Mouse (Mus musculus) thymus, adult 2 months (tissue): ENCODE measurements around the gene Avpi1. TPM values are rescaled to one million over a fixed set of nuclear protein-coding genes. Genes with fewer than 3 reads are reported as not detected.

Source experiments
- DNase-seq: peaks from one replicate; pipeline ENCODE4 v3.0.0; 2021
- H3K27ac ChIP-seq: fragments of 200-500 bp; 2 replicates; pipeline ENCODE4 v1.5.1; 2012; ENCODE audit warnings: low read length, control low read depth; ENCODE audit not compliant: control insufficient read depth, insufficient read depth
- H3K27me3 ChIP-seq: fragments of 200-500 bp; 2 replicates; pipeline ENCODE4 v1.6.1; 2012; ENCODE audit warnings: mild to moderate bottlenecking, low read length, moderate library complexity, mixed read lengths; ENCODE audit not compliant: control insufficient read depth, insufficient read depth
- H3K36me3 ChIP-seq: fragments of 200-500 bp; 2 replicates; pipeline ENCODE4 v1.6.1; 2012; ENCODE audit warnings: mild to moderate bottlenecking, low read length, moderate library complexity; ENCODE audit not compliant: control insufficient read depth, insufficient read depth
- H3K4me1 ChIP-seq: fragments of 200-500 bp; replicated peaks from 2 replicates; pipeline ENCODE4 v1.6.1; 2012; ENCODE audit warnings: low read length; ENCODE audit not compliant: control insufficient read depth, insufficient read depth
- H3K4me3 ChIP-seq: fragments of 200-500 bp; 2 replicates; pipeline ENCODE4 v1.5.1; 2012; ENCODE audit warnings: mild to moderate bottlenecking, low read length, control low read depth, moderate library complexity; ENCODE audit not compliant: control insufficient read depth, insufficient read depth
- CTCF ChIP-seq: fragments of 200-500 bp; IDR thresholded peaks from 2 replicates; pipeline ENCODE4 v1.5.1; 2012; ENCODE audit warnings: mild to moderate bottlenecking, control low read depth, low read length, moderate library complexity, borderline replicate concordance; ENCODE audit not compliant: control insufficient read depth, poor library complexity, insufficient read depth; ENCODE audit errors: extremely low read depth
- POLR2A ChIP-seq: fragments of 200-500 bp; IDR thresholded peaks from 2 replicates; pipeline ENCODE4 v1.6.1; 2012; ENCODE audit warnings: mild to moderate bottlenecking, low read length, control low read depth, moderate library complexity; ENCODE audit not compliant: control insufficient read depth, poor library complexity, insufficient read depth; ENCODE audit errors: extremely low read depth
- WGBS: fragments of 180-500 bp; shearing (Covaris S2); methylation state at CpG from one replicate; pipeline ENCODE4 v1.1.7; 2018; 5-methylcytosine and 5-hydroxymethylcytosine counted together
- polyA plus RNA-seq: library from polyadenylated mRNA; depleted of rRNA; stranded (reverse); fragments of >200 nt; gene quantifications from 2 replicates; pipeline ENCODE4 v1.2.3, GENCODE M21; 2012

Gene Avpi1
- polyA plus RNA-seq, 1 experiment, result 15.9 TPM

- H3K36me3 ChIP-seq, result no peaks in the 10 kb centered on the region
- 36% methylated on average over 8 of the region's 8 CpGs for WGBS
- H3K27me3 ChIP-seq, result no peaks in the 10 kb centered on the region; the same call in 1 of the 2 replicates
- TF ChIP-seq POLR2A (no peak), CTCF (no peak)
- H3K4me1 ChIP-seq, result peaks cover 16% of the 10 kb centered on the region
- no peak overlapping the region for H3K27ac ChIP-seq
- peak; percentile 73 for DNase-seq
- no peak overlapping the region for H3K4me3 ChIP-seq
Observed at GRCm38 (mm10) chr19:42144541-42145167, 15.8 kb upstream of the Avpi1 start.

GRCm38 (mm10) chr19:42144067-42144466, 15.2 kb upstream of the Avpi1 start:
- no peaks in the 10 kb centered on the region for H3K36me3 ChIP-seq
- no peaks in the 10 kb centered on the region; the same call in 1 of the 2 replicates for H3K27me3 ChIP-seq
- no peak overlapping the region for H3K27ac ChIP-seq
- no peak for DNase-seq
- WGBS, result 55% methylated on average over 6 of the region's 6 CpGs
- H3K4me3 ChIP-seq, result no peak overlapping the region
- TF ChIP-seq POLR2A, result no peak
- TF ChIP-seq CTCF, result no peak
- peaks cover 16% of the 10 kb centered on the region for H3K4me1 ChIP-seq

GRCm38 (mm10) chr19:42142757-42143156, 13.9 kb upstream of the Avpi1 start:
- peaks cover 7% of the 10 kb centered on the region for H3K4me1 ChIP-seq
- DNase-seq, result no peak
- H3K27ac ChIP-seq, result no peak overlapping the region
- H3K27me3 ChIP-seq, result no peaks in the 10 kb centered on the region; the same call in 1 of the 2 replicates
- 71% methylated on average over 2 of the region's 2 CpGs for WGBS
- TF ChIP-seq POLR2A (no peak), CTCF (no peak)
- no peaks in the 10 kb centered on the region for H3K36me3 ChIP-seq
- H3K4me3 ChIP-seq, result no peak overlapping the region

GRCm38 (mm10) chr19:42141998-42142397, 13.1 kb upstream of the Avpi1 start:
- TF ChIP-seq POLR2A (no peak), CTCF (no peak)
- Histone ChIP-seq H3K4me3 (no peak overlapping the region), H3K36me3 (no peaks in the 10 kb centered on the region), H3K27me3 (no peaks in the 10 kb centered on the region; the same call in 1 of the 2 replicates), H3K4me1 (peaks cover 5% of the 10 kb centered on the region), H3K27ac (no peak overlapping the region)
- 96% methylated on average over 3 of the region's 3 CpGs for WGBS
- DNase-seq, result no peak

GRCm38 (mm10) chr19:42139724-42140517, 11.1 kb upstream of the Avpi1 start:
- no peaks in the 10 kb centered on the region for H3K27me3 ChIP-seq
- no peak overlapping the region for H3K4me3 ChIP-seq
- no peaks in the 10 kb centered on the region for H3K4me1 ChIP-seq
- 87% methylated on average over 5 of the region's 5 CpGs for WGBS
- TF ChIP-seq CTCF (no peak), POLR2A (no peak)
- no peak overlapping the region for H3K27ac ChIP-seq
- H3K36me3 ChIP-seq, result no peaks in the 10 kb centered on the region
- DNase-seq, result no peak

GRCm38 (mm10) chr19:42138517-42139285, 9.8 kb upstream of the Avpi1 start:
- no peak for TF ChIP-seq CTCF
- no peak for TF ChIP-seq POLR2A
- H3K27me3 ChIP-seq, result no peaks in the 10 kb centered on the region
- H3K36me3 ChIP-seq, result no peaks in the 10 kb centered on the region
- WGBS, result 90% methylated on average over 15 of the region's 15 CpGs
- no peak overlapping the region for H3K27ac ChIP-seq
- H3K4me1 ChIP-seq, result no peaks in the 10 kb centered on the region
- no peak overlapping the region for H3K4me3 ChIP-seq
- no peak for DNase-seq
